Mouse (Mus musculus): ENCODE results near the gene Atxn7. TPM values are rescaled to one million over a fixed set of nuclear protein-coding genes. Genes with fewer than 3 reads are reported as not detected.

Gene Atxn7
- polyA plus RNA-seq, 2 experiments, result 6.4 to 18.7 TPM

- Histone ChIP-seq H3K4me3 (replicated peaks; ENCODE audit: low read length) (peak overlapping the region; percentile 94), H3K27ac (replicated peaks; ENCODE audit: low read depth, low read length) (peak overlapping the region; percentile 87), H3K9ac (ENCODE audit: low read depth, low read length, severe bottlenecking) (peak overlapping the region; percentile 99), H3K27me3 (ENCODE audit: control insufficient read depth, insufficient read depth, low read length) (no peaks in the 10 kb centered on the region), H3K4me2 (replicated peaks; ENCODE audit: low read depth, low read length, severe bottlenecking) (peak overlapping the region; percentile 62), H3K4me1 (ENCODE audit: control insufficient read depth, insufficient read depth, low read length) (peaks cover 14% of the 10 kb centered on the region), H3K9me3 (ENCODE audit: control insufficient read depth, low read length) (no peaks in the 10 kb centered on the region), H3K36me3 (ENCODE audit: control insufficient read depth, insufficient read depth, low read length) (peaks cover 3% of the 10 kb centered on the region; the same call in 1 of the 2 replicates)
- no peak for ATAC-seq (ENCODE audit: low FRiP score, low read depth)
- no peak for TF ChIP-seq POLR2A (IDR thresholded peaks at IDR 0.05; ENCODE audit: borderline replicate concordance, extremely low read depth, insufficient read depth, insufficient read length)
- DNase-seq (ENCODE audit: low spot score), result peak; percentile 41
- WGBS, result 1% methylated on average over 9 of the region's 9 CpGs
Observed at GRCm38 (mm10) chr14:13960079-13960478, 1.2 kb upstream of the Atxn7 start.

DNA sequence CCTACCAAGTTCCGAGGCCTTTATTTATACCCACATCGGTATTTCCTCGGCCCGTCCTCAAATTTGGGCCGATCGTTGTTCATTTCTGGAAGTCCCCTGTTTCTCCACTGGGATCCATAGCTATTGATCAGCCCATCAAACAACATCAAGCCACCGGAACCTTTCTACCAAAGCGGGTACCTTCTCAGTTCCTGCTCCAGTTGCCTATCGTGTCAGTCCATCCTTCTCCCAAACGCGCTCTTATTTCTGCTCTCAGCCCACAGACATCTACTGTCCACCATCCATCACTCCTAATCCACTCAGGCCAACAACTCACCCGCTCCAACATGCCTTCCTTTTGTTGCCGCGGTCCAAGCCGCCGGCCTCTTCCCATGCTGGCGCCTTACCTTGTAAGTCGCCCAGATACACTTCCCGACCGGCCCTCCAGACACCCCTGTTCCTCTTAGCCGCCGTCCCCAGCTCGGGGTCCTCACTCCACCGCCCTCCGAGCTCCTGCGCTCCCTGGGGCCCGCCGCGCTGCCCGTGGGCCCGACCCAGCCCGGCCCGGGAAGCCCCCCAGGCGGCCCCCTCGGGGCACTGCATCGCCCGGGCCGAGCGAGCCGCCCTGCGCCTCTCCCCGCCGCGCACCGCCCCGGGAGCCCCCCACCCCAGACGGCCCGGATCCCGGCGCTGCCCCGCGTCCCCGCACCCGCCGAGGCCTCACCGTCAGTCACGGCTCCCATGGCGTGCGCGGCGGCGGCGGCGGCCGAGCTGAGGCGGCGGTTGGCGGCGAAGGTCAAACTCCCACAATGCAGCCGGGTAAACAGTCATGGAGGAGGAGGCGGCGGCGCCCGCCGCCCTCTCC is 536 bp upstream of the Atxn7 start:
- under 1% methylated on average over 53 of the region's 75 CpGs for WGBS
- peak; percentile 35 for DNase-seq (ENCODE audit: low spot score)
- Histone ChIP-seq H3K27ac (replicated peaks; ENCODE audit: low read depth, low read length) (peak overlapping the region; percentile 87), H3K9me3 (ENCODE audit: control insufficient read depth, low read length) (no peaks in the 10 kb centered on the region), H3K4me1 (ENCODE audit: control insufficient read depth, insufficient read depth, low read length) (peaks cover 14% of the 10 kb centered on the region), H3K27me3 (ENCODE audit: control insufficient read depth, insufficient read depth, low read length) (no peaks in the 10 kb centered on the region), H3K36me3 (ENCODE audit: control insufficient read depth, insufficient read depth, low read length) (peaks cover 3% of the 10 kb centered on the region; the same call in 1 of the 2 replicates), H3K4me3 (replicated peaks; ENCODE audit: low read length) (peak overlapping the region; percentile 94), H3K4me2 (replicated peaks; ENCODE audit: low read depth, low read length, severe bottlenecking) (peak overlapping the region; percentile 62), H3K9ac (ENCODE audit: low read depth, low read length, severe bottlenecking) (peak overlapping the region; percentile 99)
- 0 out of 2 replicates have a peak, but pooled peaks have one; percentile 18 for TF ChIP-seq POLR2A (IDR thresholded peaks at IDR 0.05; ENCODE audit: borderline replicate concordance, extremely low read depth, insufficient read depth, insufficient read length)
- peak; percentile 88 for ATAC-seq (ENCODE audit: low FRiP score, low read depth)

DNA sequence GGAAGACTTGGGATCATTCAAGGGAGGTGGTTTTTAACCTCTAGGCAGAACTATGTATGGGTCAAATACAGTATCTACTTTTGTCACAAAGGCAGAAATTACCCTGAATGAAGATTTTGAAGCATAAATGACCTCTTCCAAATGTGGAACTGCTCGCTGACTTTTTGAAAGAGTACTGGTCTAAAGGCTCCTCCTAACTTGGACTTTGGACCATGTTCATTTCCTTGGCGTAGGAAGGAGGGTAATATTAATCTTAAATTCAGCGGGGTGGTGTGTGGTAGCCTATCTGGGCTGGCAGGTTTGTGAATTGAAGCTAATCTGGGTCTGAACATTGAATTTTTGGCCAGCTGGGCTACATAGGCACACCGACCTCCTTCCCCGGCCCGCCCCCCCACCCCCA is 1.2 kb downstream of the Atxn7 start:
- H3K27me3 ChIP-seq (ENCODE audit: control insufficient read depth, insufficient read depth, low read length), result no peaks in the 10 kb centered on the region
- no peak overlapping the region for H3K4me2 ChIP-seq (replicated peaks; ENCODE audit: low read depth, low read length, severe bottlenecking)
- H3K4me3 ChIP-seq (replicated peaks; ENCODE audit: low read length), result no peak overlapping the region
- ATAC-seq (ENCODE audit: low FRiP score, low read depth), result no peak
- no peaks in the 10 kb centered on the region for H3K9me3 ChIP-seq (ENCODE audit: control insufficient read depth, low read length)
- no peak for TF ChIP-seq POLR2A (IDR thresholded peaks at IDR 0.05; ENCODE audit: borderline replicate concordance, extremely low read depth, insufficient read depth, insufficient read length)
- no peak overlapping the region for H3K27ac ChIP-seq (replicated peaks; ENCODE audit: low read depth, low read length)
- WGBS, result 88% methylated on average over 6 of the region's 6 CpGs
- H3K9ac ChIP-seq (ENCODE audit: low read depth, low read length, severe bottlenecking), result no peak overlapping the region
- peaks cover 14% of the 10 kb centered on the region for H3K4me1 ChIP-seq (ENCODE audit: control insufficient read depth, insufficient read depth, low read length)
- DNase-seq (ENCODE audit: low spot score), result no peak
- peaks cover 3% of the 10 kb centered on the region; the same call in 1 of the 2 replicates for H3K36me3 ChIP-seq (ENCODE audit: control insufficient read depth, insufficient read depth, low read length)

- TF ChIP-seq POLR2A (IDR thresholded peaks at IDR 0.05; ENCODE audit: borderline replicate concordance, extremely low read depth, insufficient read depth, insufficient read length), result no peak
- no peak overlapping the region for H3K4me2 ChIP-seq (replicated peaks; ENCODE audit: low read depth, low read length, severe bottlenecking)
- H3K4me1 ChIP-seq (ENCODE audit: control insufficient read depth, insufficient read depth, low read length), result peaks cover 14% of the 10 kb centered on the region
- DNase-seq (ENCODE audit: low spot score) (no peak), ATAC-seq (ENCODE audit: low FRiP score, low read depth) (no peak)
- no peak overlapping the region for H3K4me3 ChIP-seq (replicated peaks; ENCODE audit: low read length)
- no peaks in the 10 kb centered on the region for H3K36me3 ChIP-seq (ENCODE audit: control insufficient read depth, insufficient read depth, low read length)
- H3K27ac ChIP-seq (replicated peaks; ENCODE audit: low read depth, low read length), result no peak overlapping the region
- no peak overlapping the region for H3K9ac ChIP-seq (ENCODE audit: low read depth, low read length, severe bottlenecking)
- 53% methylated on average over 1 of the region's 1 CpGs for WGBS
- H3K27me3 ChIP-seq (ENCODE audit: control insufficient read depth, insufficient read depth, low read length), result no peaks in the 10 kb centered on the region
- no peaks in the 10 kb centered on the region for H3K9me3 ChIP-seq (ENCODE audit: control insufficient read depth, low read length)
Observed at GRCm38 (mm10) chr14:13963527-13963926, 2.3 kb downstream of the Atxn7 start.

GRCm38 (mm10) chr14:13967607-13968006 is 6.4 kb downstream of the Atxn7 start:
- DNase-seq (ENCODE audit: low spot score) (no peak), ATAC-seq (ENCODE audit: low FRiP score, low read depth) (no peak)
- H3K4me1 ChIP-seq (ENCODE audit: control insufficient read depth, insufficient read depth, low read length), result no peaks in the 10 kb centered on the region
- TF ChIP-seq POLR2A (IDR thresholded peaks at IDR 0.05; ENCODE audit: borderline replicate concordance, extremely low read depth, insufficient read depth, insufficient read length), result no peak
- H3K4me2 ChIP-seq (replicated peaks; ENCODE audit: low read depth, low read length, severe bottlenecking), result no peak overlapping the region
- H3K27me3 ChIP-seq (ENCODE audit: control insufficient read depth, insufficient read depth, low read length), result no peaks in the 10 kb centered on the region
- H3K4me3 ChIP-seq (replicated peaks; ENCODE audit: low read length), result no peak overlapping the region
- H3K36me3 ChIP-seq (ENCODE audit: control insufficient read depth, insufficient read depth, low read length), result no peaks in the 10 kb centered on the region
- H3K9ac ChIP-seq (ENCODE audit: low read depth, low read length, severe bottlenecking), result no peak overlapping the region
- 47% methylated on average over 1 of the region's 1 CpGs for WGBS
- no peaks in the 10 kb centered on the region for H3K9me3 ChIP-seq (ENCODE audit: control insufficient read depth, low read length)
- no peak overlapping the region for H3K27ac ChIP-seq (replicated peaks; ENCODE audit: low read depth, low read length)
